ENCODE assay signal across 25 mouse cellular contexts in the genomic region with DNA sequence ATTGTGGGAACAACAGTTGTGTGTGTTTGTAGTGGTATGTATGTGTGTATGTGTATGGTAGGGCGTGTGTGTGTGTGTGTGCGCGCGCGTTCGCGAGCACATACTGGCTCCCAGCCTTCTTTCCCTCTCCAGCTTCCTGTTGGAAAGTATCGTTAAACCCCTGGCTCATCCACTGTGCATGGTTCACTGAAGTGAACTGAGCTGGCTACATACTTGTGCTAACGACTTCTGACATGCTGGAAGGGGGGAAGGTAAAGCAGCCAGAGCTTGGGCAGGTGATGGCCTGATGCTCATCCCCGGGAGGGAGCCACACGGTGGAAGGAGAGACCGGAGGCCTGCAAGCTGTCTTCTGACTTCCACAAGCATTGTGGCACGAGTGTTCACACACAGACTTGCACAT. TPM values are rescaled to one million over a fixed set of nuclear protein-coding genes. Genes with fewer than 3 reads are reported as not detected.
DNase-seq lines count a peak whose midpoint lies in the region; ATAC-seq lines count a peak whose summit lies in the region.
"Had no signal": no experiment of that assay in that cellular context is flagged by ENCODE, and none has a peak within 500 bp of the region (broad histone marks: within the 10 kb centered on the region; RNA-seq: fewer than 3 reads in every experiment).

No protein-coding gene starts in this region.

- H3K4me3 ChIP-seq in embryonic facial prominence, embryonic 12.5 days = no peak overlapping the region
- H3K4me3 ChIP-seq in embryonic facial prominence, embryonic 10.5 days = no peak overlapping the region
- H3K4me3 ChIP-seq in limb, embryonic 12.5 days (replicated peaks) = no peak overlapping the region
- H3K4me3 ChIP-seq in limb, embryonic 10.5 days = no peak overlapping the region
- H3K4me3 ChIP-seq in limb, embryonic 15.5 days = no peak overlapping the region
- H3K4me3 ChIP-seq: forebrain, embryonic 10.5 days; forebrain, embryonic 15.5 days; heart, embryonic 10.5 days; heart, embryonic 13.5 days; hindbrain, embryonic 12.5 days; intestine, embryonic 15.5 days had no signal

- H3K9ac ChIP-seq in embryonic facial prominence, embryonic 12.5 days = peak overlapping the region; percentile 4; the same call in 1 of the 2 replicates
- no peak overlapping the region for H3K9ac ChIP-seq in limb, embryonic 12.5 days (replicated peaks)
- H3K9ac ChIP-seq in limb, embryonic 15.5 days = no peak overlapping the region
- H3K9ac ChIP-seq: forebrain, embryonic 15.5 days; heart, embryonic 13.5 days; hindbrain, embryonic 12.5 days; intestine, embryonic 15.5 days had no signal

- DNase-seq in embryonic facial prominence, embryonic 10.5 days (ENCODE audit: low spot score) = no peak
- DNase-seq in limb, embryonic 10.5 days (ENCODE audit: low spot score) = no peak
- DNase-seq in right cerebral cortex, postnatal 14 days = no peak
- no peak for DNase-seq in natural killer cell, adult 2 months (ENCODE audit: low spot score in 2 of 2)
- no peak for DNase-seq in ovary, postnatal 14 days (ENCODE audit: low spot score)
- DNase-seq: adrenal gland, postnatal 10 days; adrenal gland, postnatal 36 days; cerebellum, adult 2 months; cerebellum, adult 9-11 months; cerebellum, postnatal 25 days; gastrocnemius, postnatal 25 days; heart, adult 18-20 months; heart, postnatal 14 days; heart, postnatal 4 days had no signal

- no peaks in the 10 kb centered on the region for H3K9me3 ChIP-seq in embryonic facial prominence, embryonic 12.5 days
- no peaks in the 10 kb centered on the region for H3K9me3 ChIP-seq in embryonic facial prominence, embryonic 10.5 days
- no peaks in the 10 kb centered on the region for H3K9me3 ChIP-seq in limb, embryonic 12.5 days
- no peaks in the 10 kb centered on the region for H3K9me3 ChIP-seq in limb, embryonic 10.5 days (replicated peaks)
- no peaks in the 10 kb centered on the region for H3K9me3 ChIP-seq in limb, embryonic 15.5 days
- H3K9me3 ChIP-seq: forebrain, embryonic 10.5 days; forebrain, embryonic 15.5 days; heart, embryonic 10.5 days; heart, embryonic 13.5 days; hindbrain, embryonic 12.5 days; intestine, embryonic 15.5 days had no signal

- H3K27ac ChIP-seq in embryonic facial prominence, embryonic 12.5 days = peak overlapping the region; percentile 7; the same call in 1 of the 2 replicates
- no peak overlapping the region for H3K27ac ChIP-seq in embryonic facial prominence, embryonic 10.5 days (replicated peaks)
- H3K27ac ChIP-seq in limb, embryonic 12.5 days = 0 out of 2 replicates have a peak overlapping the region, but pooled peaks have one; percentile 59
- no peak overlapping the region for H3K27ac ChIP-seq in limb, embryonic 10.5 days
- peak overlapping the region; percentile 57 for H3K27ac ChIP-seq in limb, embryonic 15.5 days
- H3K27ac ChIP-seq: forebrain, embryonic 10.5 days; forebrain, embryonic 15.5 days; heart, embryonic 10.5 days; heart, embryonic 13.5 days; hindbrain, embryonic 12.5 days; intestine, embryonic 15.5 days had no signal

- H3K4me1 ChIP-seq in embryonic facial prominence, embryonic 12.5 days = peaks cover 39% of the 10 kb centered on the region
- peaks cover 63% of the 10 kb centered on the region for H3K4me1 ChIP-seq in embryonic facial prominence, embryonic 10.5 days
- peaks cover 34% of the 10 kb centered on the region for H3K4me1 ChIP-seq in limb, embryonic 12.5 days (replicated peaks)
- H3K4me1 ChIP-seq in limb, embryonic 10.5 days = peaks cover 31% of the 10 kb centered on the region
- H3K4me1 ChIP-seq in limb, embryonic 15.5 days = peaks cover 57% of the 10 kb centered on the region

- no peaks in the 10 kb centered on the region; the same call in 1 of the 2 replicates for H3K36me3 ChIP-seq in embryonic facial prominence, embryonic 12.5 days
- H3K36me3 ChIP-seq in embryonic facial prominence, embryonic 10.5 days (replicated peaks) = peaks cover 19% of the 10 kb centered on the region; the same call in 1 of the 2 replicates
- no peaks in the 10 kb centered on the region; the same call in 1 of the 2 replicates for H3K36me3 ChIP-seq in limb, embryonic 12.5 days
- H3K36me3 ChIP-seq in limb, embryonic 10.5 days = peaks cover 13% of the 10 kb centered on the region; the same call in 1 of the 2 replicates
- H3K36me3 ChIP-seq in limb, embryonic 15.5 days = no peaks in the 10 kb centered on the region
- H3K36me3 ChIP-seq: forebrain, embryonic 15.5 days; heart, embryonic 10.5 days; heart, embryonic 13.5 days; hindbrain, embryonic 12.5 days; intestine, embryonic 15.5 days had no signal

- no peak for ATAC-seq in embryonic facial prominence, embryonic 12.5 days (ENCODE audit: insufficient number of reproducible peaks, insufficient read depth, low FRiP score, low TSS enrichment)
- no peak for ATAC-seq in limb, embryonic 12.5 days (ENCODE audit: insufficient number of reproducible peaks, insufficient read depth, low FRiP score, low TSS enrichment, low read depth)
- ATAC-seq in limb, embryonic 15.5 days (ENCODE audit: insufficient number of reproducible peaks, low FRiP score, low TSS enrichment, low read depth) = no peak
- ATAC-seq: activated CD4-positive, CD25-positive, alpha-beta regulatory T cell, adult 4 months; forebrain, embryonic 15.5 days; hindbrain, embryonic 16.5 days; intestine, embryonic 15.5 days had no signal

- no peak overlapping the region for H3K4me2 ChIP-seq in embryonic facial prominence, embryonic 12.5 days (replicated peaks)
- no peak overlapping the region for H3K4me2 ChIP-seq in limb, embryonic 12.5 days
- no peak overlapping the region for H3K4me2 ChIP-seq in limb, embryonic 15.5 days
- H3K4me2 ChIP-seq: forebrain, embryonic 15.5 days; heart, embryonic 13.5 days; hindbrain, embryonic 12.5 days; intestine, embryonic 15.5 days had no signal

- WGBS in embryonic facial prominence, embryonic 12.5 days = 71% methylated on average over 13 of the region's 13 CpGs
- 82% methylated on average over 13 of the region's 13 CpGs for WGBS in embryonic facial prominence, embryonic 10.5 days
- WGBS in limb, embryonic 12.5 days = 75% methylated on average over 13 of the region's 13 CpGs
- WGBS in limb, embryonic 10.5 days = 86% methylated on average over 13 of the region's 13 CpGs
- WGBS in limb, embryonic 15.5 days = 58% methylated on average over 13 of the region's 13 CpGs

- no peaks in the 10 kb centered on the region for H3K27me3 ChIP-seq in embryonic facial prominence, embryonic 12.5 days
- H3K27me3 ChIP-seq in embryonic facial prominence, embryonic 10.5 days (replicated peaks; ENCODE audit: low read depth, poor library complexity, severe bottlenecking) = no peaks in the 10 kb centered on the region
- H3K27me3 ChIP-seq in limb, embryonic 12.5 days = no peaks in the 10 kb centered on the region
- H3K27me3 ChIP-seq in limb, embryonic 10.5 days (ENCODE audit: low read depth, poor library complexity, severe bottlenecking) = no peaks in the 10 kb centered on the region
- no peaks in the 10 kb centered on the region for H3K27me3 ChIP-seq in limb, embryonic 15.5 days
- H3K27me3 ChIP-seq: forebrain, embryonic 15.5 days; hindbrain, embryonic 12.5 days; intestine, embryonic 15.5 days had no signal

RNA-seq across cellular contexts. Expression of a gene that starts 40.9 kb away (rescaled TPM):
- 60.5 and 63.2 TPM in 2 replicates for polyA plus RNA-seq in embryonic facial prominence, embryonic 12.5 days (2016; fragmentation: Nextera tagmentation; extraction: Ambion mirVana)
- polyA plus RNA-seq in embryonic facial prominence, embryonic 10.5 days (2016; fragmentation: Nextera tagmentation; extraction: Ambion mirVana) = 37.9 and 38.7 TPM in 2 replicates
- polyA plus RNA-seq in limb, embryonic 12.5 days (2016; fragmentation: Nextera tagmentation; extraction: Ambion mirVana) = 58.4 and 59.0 TPM in 2 replicates
- polyA plus RNA-seq in limb, embryonic 10.5 days (2016; fragmentation: Nextera tagmentation; extraction: Ambion mirVana) = 33.6 and 43.5 TPM in 2 replicates
- polyA plus RNA-seq in limb, embryonic 15.5 days (2015; fragmentation: Nextera tagmentation; extraction: Ambion mirVana) = 104 and 110 TPM in 2 replicates
- polyA plus RNA-seq: activated CD4-positive, CD25-positive, alpha-beta regulatory T cell, adult 4 months had no signal

RNA-seq across cellular contexts. Expression of a gene that starts 51.0 kb away (rescaled TPM):
- 144 and 146 TPM in 2 replicates for polyA plus RNA-seq in embryonic facial prominence, embryonic 12.5 days (2016; fragmentation: Nextera tagmentation; extraction: Ambion mirVana)
- 108 and 115 TPM in 2 replicates for polyA plus RNA-seq in embryonic facial prominence, embryonic 10.5 days (2016; fragmentation: Nextera tagmentation; extraction: Ambion mirVana)
- polyA plus RNA-seq in limb, embryonic 12.5 days (2016; fragmentation: Nextera tagmentation; extraction: Ambion mirVana) = 111 and 115 TPM in 2 replicates
- polyA plus RNA-seq in limb, embryonic 10.5 days (2016; fragmentation: Nextera tagmentation; extraction: Ambion mirVana) = 100 and 102 TPM in 2 replicates
- 149 and 157 TPM in 2 replicates for polyA plus RNA-seq in limb, embryonic 15.5 days (2015; fragmentation: Nextera tagmentation; extraction: Ambion mirVana)

Comparison
In these comparisons a context has a peak if more than half of its experiments do, and no peak if none do; other contexts are left out.
1. H3K27ac ChIP-seq: peak in embryonic facial prominence, embryonic 12.5 days (single experiment), limb, embryonic 12.5 days (single experiment) and limb, embryonic 15.5 days (single experiment); none in embryonic facial prominence, embryonic 10.5 days (single experiment) and limb, embryonic 10.5 days (single experiment).